Mouse (Mus musculus) limb, embryonic 13.5 days (tissue): ENCODE data around the gene Jmjd1c. TPM values are rescaled to one million over a fixed set of nuclear protein-coding genes. Genes with fewer than 3 reads are reported as not detected.
A peak's percentile ranks its signal among the peaks of the same experiment; 100 is the strongest.

ENCODE experiments used
- ATAC-seq: fragments of 200-750 bp; cut with Nextera tagmentation; 2 replicates; pipeline ENCODE4 v1.8.0; 2017; ENCODE audit warnings: low read depth, moderate number of reproducible peaks, moderate TSS enrichment; ENCODE audit not compliant: low FRiP score
- H3K27ac ChIP-seq: fragments of 300-500 bp; sonication (generic); 2 replicates; pipeline ENCODE4 v1.5.1; 2015; ENCODE audit warnings: inconsistent platforms, mild to moderate bottlenecking, moderate library complexity
- H3K27me3 ChIP-seq: fragments of 300-500 bp; sonication (generic); 2 replicates; pipeline ENCODE4 v1.6.1; 2015; ENCODE audit warnings: mild to moderate bottlenecking, inconsistent platforms
- H3K36me3 ChIP-seq: fragments of 300-500 bp; sonication (generic); 2 replicates; pipeline ENCODE4 v1.6.1; 2015; ENCODE audit warnings: inconsistent platforms, mild to moderate bottlenecking, moderate library complexity
- H3K4me1 ChIP-seq: fragments of 300-500 bp; sonication (generic); 2 replicates; pipeline ENCODE4 v1.6.1; 2015; ENCODE audit warnings: inconsistent platforms
- H3K4me2 ChIP-seq: fragments of 300-500 bp; sonication (generic); replicated peaks from 2 replicates; pipeline ENCODE4 v1.6.1; 2015; ENCODE audit warnings: inconsistent platforms, mild to moderate bottlenecking, moderate library complexity
- H3K4me3 ChIP-seq: fragments of 300-500 bp; sonication (generic); 2 replicates; pipeline ENCODE4 v1.5.1; 2015; ENCODE audit warnings: moderate library complexity, mild to moderate bottlenecking, inconsistent platforms
- H3K9ac ChIP-seq: fragments of 300-500 bp; sonication (generic); 2 replicates; pipeline ENCODE4 v1.6.1; 2015; ENCODE audit warnings: mild to moderate bottlenecking, inconsistent platforms
- H3K9me3 ChIP-seq: fragments of 300-500 bp; sonication (generic); 2 replicates; pipeline ENCODE4 v1.6.1; 2016; ENCODE audit warnings: inconsistent platforms
- WGBS: fragments of 180-500 bp; shearing (Covaris S2); methylation state at CpG from one replicate; pipeline ENCODE4 v1.1.7; 2015; 5-methylcytosine and 5-hydroxymethylcytosine counted together
- polyA plus RNA-seq: library from polyadenylated mRNA; unstranded; fragments of >200 nt; fragmentation: Nextera tagmentation; extraction: Ambion mirVana; gene quantifications from 2 replicates; pipeline ENCODE4 v1.2.1, GENCODE M21; 2015

Gene Jmjd1c
- polyA plus RNA-seq, 1 experiment from 2014 or later = 47.3 TPM

DNA sequence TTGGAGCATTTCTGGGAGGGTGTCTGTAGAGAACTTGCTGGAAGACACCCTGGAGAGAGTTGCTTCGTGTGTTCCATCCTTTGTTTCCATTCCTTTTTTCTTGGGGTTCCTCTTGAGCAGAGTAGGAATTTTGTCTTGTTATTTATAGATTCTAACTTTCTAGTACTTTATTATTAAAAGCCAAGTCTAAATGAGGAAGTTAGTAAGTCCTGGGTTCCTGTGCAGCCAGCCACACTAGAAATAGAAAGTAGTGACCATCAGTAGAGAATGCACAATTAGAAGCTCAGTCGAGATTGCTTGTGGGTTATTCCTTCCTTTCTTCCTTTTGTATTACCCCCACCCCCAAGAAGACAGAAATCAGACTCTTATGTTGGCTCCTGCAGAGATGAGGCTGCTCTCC is 27.8 kb downstream of the Jmjd1c start:
- H3K4me1 ChIP-seq = peaks cover 32% of the 10 kb centered on the region
- 0 out of 2 replicates have a peak, but pooled peaks cover 4% of the 10 kb centered on the region for H3K27me3 ChIP-seq
- H3K9me3 ChIP-seq = no peaks in the 10 kb centered on the region
- H3K9ac ChIP-seq = no peak overlapping the region
- H3K27ac ChIP-seq = no peak overlapping the region
- no peaks in the 10 kb centered on the region for H3K36me3 ChIP-seq
- no peak overlapping the region for H3K4me3 ChIP-seq
- no peak for ATAC-seq
- H3K4me2 ChIP-seq = no peak overlapping the region
- 65% methylated on average over 2 of the region's 2 CpGs for WGBS

- H3K9ac ChIP-seq = no peak overlapping the region
- no peak overlapping the region for H3K4me2 ChIP-seq
- WGBS = 86% methylated on average over 4 of the region's 4 CpGs
- H3K27ac ChIP-seq = no peak overlapping the region
- peaks cover 30% of the 10 kb centered on the region for H3K4me1 ChIP-seq
- no peak for ATAC-seq
- H3K4me3 ChIP-seq = no peak overlapping the region
- H3K27me3 ChIP-seq = 0 out of 2 replicates have a peak, but pooled peaks cover 4% of the 10 kb centered on the region
- H3K9me3 ChIP-seq = no peaks in the 10 kb centered on the region
- H3K36me3 ChIP-seq = no peaks in the 10 kb centered on the region
Measured at GRCm38 (mm10) chr10:67124156-67124555, 28.2 kb downstream of the Jmjd1c start.

DNA sequence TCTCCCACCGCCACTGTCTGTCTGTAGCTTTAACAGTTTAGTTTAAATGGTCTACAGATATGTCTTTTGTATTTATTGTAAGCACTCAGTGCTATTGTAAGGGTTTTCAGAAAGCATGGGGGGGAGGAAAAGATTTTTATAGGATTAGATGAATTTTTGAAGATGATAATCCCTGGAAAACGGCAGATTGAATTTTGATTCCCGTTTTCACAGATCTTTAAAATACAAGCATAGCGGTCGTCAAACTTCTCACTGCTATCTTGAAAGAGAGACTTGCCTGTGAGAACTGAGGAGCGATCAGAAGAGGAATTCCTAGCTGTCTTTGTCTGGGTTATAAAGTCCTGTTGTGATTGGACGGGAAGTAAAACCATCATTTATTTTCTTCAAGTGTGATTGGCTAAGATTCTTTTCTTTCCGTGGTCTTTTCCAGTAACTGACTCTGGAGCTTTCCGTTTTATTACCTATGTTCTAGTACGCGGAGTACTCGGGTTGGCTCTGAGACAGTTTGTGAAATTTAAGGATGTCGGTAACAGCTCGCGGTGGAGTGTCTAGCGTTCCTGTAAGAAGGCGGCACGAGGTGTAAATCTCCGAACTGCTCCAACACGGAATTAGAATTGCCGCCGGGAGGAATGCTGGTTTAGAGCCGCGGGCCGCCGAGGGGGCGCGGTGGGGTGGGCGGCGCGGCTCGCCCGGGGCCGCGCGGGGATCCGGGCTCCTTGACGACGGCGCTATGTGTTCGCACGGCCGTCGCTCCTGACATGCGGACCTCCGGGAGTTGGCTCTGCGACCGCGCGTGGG is 30.3 kb downstream of the Jmjd1c start:
- Histone ChIP-seq H3K27ac (peak overlapping the region; percentile 88), H3K9ac (peak overlapping the region; percentile 85), H3K27me3 (0 out of 2 replicates have a peak, but pooled peaks cover 4% of the 10 kb centered on the region), H3K4me3 (peak overlapping the region; percentile 82), H3K4me1 (peaks cover 20% of the 10 kb centered on the region), H3K9me3 (no peaks in the 10 kb centered on the region), H3K4me2 (peak overlapping the region; percentile 94), H3K36me3 (no peaks in the 10 kb centered on the region)
- peak; percentile 85 for ATAC-seq
- WGBS = 1% methylated on average over 50 of the region's 50 CpGs

- H3K4me2 ChIP-seq = peak overlapping the region; percentile 94
- WGBS = 1% methylated on average over 77 of the region's 115 CpGs
Measured at GRCm38 (mm10) chr10:67126859-67127758, 31.2 kb downstream of the Jmjd1c start.

GRCm38 (mm10) chr10:67129531-67129930 is 33.6 kb downstream of the Jmjd1c start:
- no peaks in the 10 kb centered on the region for H3K9me3 ChIP-seq
- H3K9ac ChIP-seq = no peak overlapping the region
- no peak for ATAC-seq
- H3K36me3 ChIP-seq = no peaks in the 10 kb centered on the region
- H3K4me3 ChIP-seq = no peak overlapping the region
- WGBS = 76% methylated on average over 1 of the region's 1 CpGs
- H3K27ac ChIP-seq = no peak overlapping the region
- peaks cover 20% of the 10 kb centered on the region for H3K4me1 ChIP-seq
- no peak overlapping the region for H3K4me2 ChIP-seq
- H3K27me3 ChIP-seq = 0 out of 2 replicates have a peak, but pooled peaks cover 4% of the 10 kb centered on the region

More at GRCm38 (mm10) chr10:67126859-67127758, 31.2 kb downstream of the Jmjd1c start:
- H3K4me3 ChIP-seq = peak overlapping the region; percentile 82
- H3K36me3 ChIP-seq = no peaks in the 10 kb centered on the region
- peak overlapping the region; percentile 85 for H3K9ac ChIP-seq
- ATAC-seq = peak; percentile 73
- H3K9me3 ChIP-seq = no peaks in the 10 kb centered on the region
- peaks cover 20% of the 10 kb centered on the region for H3K4me1 ChIP-seq
- peak overlapping the region; percentile 88 for H3K27ac ChIP-seq
- H3K27me3 ChIP-seq = 0 out of 2 replicates have a peak, but pooled peaks cover 4% of the 10 kb centered on the region

- Histone ChIP-seq H3K27ac (no peak overlapping the region), H3K9ac (no peak overlapping the region), H3K4me2 (no peak overlapping the region), H3K4me3 (no peak overlapping the region), H3K4me1 (peaks cover 12% of the 10 kb centered on the region), H3K27me3 (no peaks in the 10 kb centered on the region), H3K36me3 (no peaks in the 10 kb centered on the region), H3K9me3 (no peaks in the 10 kb centered on the region)
- no peak for ATAC-seq
- 85% methylated on average over 1 of the region's 1 CpGs for WGBS
Measured at GRCm38 (mm10) chr10:67131709-67132108, 35.8 kb downstream of the Jmjd1c start.

DNA sequence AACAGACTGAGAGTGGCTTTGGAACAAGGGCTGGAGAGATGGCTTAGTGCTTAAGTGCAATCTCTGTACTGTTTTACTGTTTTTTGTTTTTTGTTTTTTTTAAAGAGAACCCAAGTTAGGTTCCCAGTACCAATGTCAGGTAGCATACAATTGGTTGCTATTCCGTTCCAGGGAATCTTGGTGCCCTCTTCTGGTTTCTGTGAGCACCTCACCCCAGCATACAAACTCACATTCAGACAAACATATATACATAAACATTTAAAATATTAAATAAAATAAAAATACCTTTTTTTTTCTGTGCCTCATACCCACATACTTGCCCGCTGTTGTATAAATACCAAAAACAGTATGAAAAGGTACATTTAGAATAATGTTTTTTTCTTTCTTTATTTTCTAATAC is 38.4 kb downstream of the Jmjd1c start:
- no peak overlapping the region for H3K27ac ChIP-seq
- whole genome bisulfite sequencing = 89% methylated on average over 2 of the region's 2 CpGs
- ATAC-seq = no peak
- no peak overlapping the region for H3K9ac ChIP-seq
- H3K9me3 ChIP-seq = no peaks in the 10 kb centered on the region
- H3K27me3 ChIP-seq = no peaks in the 10 kb centered on the region
- H3K4me1 ChIP-seq = no peaks in the 10 kb centered on the region
- H3K4me3 ChIP-seq = no peak overlapping the region
- no peak overlapping the region for H3K4me2 ChIP-seq
- no peaks in the 10 kb centered on the region for H3K36me3 ChIP-seq

GRCm38 (mm10) chr10:67137437-67137836 is 41.5 kb downstream of the Jmjd1c start:
- WGBS = 79% methylated on average over 2 of the region's 2 CpGs
- Histone ChIP-seq H3K27me3 (no peaks in the 10 kb centered on the region), H3K27ac (no peak overlapping the region), H3K9me3 (no peaks in the 10 kb centered on the region), H3K9ac (no peak overlapping the region), H3K4me1 (no peaks in the 10 kb centered on the region), H3K36me3 (no peaks in the 10 kb centered on the region), H3K4me3 (no peak overlapping the region), H3K4me2 (no peak overlapping the region)
- no peak for ATAC-seq

DNA sequence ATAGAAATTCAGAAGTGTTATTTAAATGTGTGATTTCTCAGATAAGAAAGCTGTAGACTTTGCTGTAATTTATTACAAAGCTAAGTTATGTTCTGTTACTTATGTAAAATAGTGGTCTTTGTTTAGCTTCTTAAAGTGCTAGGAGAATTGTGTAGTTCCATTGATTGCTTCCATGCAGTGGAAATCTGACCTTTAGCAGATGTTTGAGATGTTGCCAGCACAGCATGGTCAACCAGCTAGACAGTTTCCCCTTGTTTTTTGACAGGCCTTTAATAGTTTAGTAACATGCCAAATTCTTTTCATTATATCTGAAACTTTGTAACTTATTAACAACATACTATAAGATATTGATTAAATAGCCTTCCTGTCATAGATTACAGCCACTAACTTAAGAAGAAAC is 47.7 kb downstream of the Jmjd1c start:
- no peaks in the 10 kb centered on the region for H3K27me3 ChIP-seq
- no peak for ATAC-seq

DNA sequence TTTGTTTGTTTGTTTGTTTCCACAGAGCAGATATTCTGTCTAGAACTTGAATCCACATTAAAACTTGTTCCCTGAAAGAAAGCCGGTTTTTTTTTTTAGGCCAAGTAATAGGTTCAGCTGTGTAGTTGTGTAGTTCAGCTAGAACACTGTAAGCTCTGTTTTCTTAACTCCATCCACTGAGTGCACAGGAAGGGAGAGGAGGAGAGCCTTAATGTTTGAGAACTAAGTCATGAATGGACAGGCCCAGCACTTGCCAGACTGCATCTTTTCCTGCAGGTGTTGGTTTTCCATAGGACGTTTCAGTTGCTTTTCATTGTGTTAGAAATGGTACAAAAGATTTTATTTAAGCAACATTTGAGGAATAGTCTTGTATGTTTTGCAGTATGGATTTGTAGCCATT is 48.3 kb downstream of the Jmjd1c start:
- Histone ChIP-seq H3K27me3 (no peaks in the 10 kb centered on the region), H3K4me3 (no peak overlapping the region), H3K9ac (no peak overlapping the region), H3K9me3 (no peaks in the 10 kb centered on the region), H3K4me2 (no peak overlapping the region), H3K27ac (no peak overlapping the region), H3K36me3 (no peaks in the 10 kb centered on the region), H3K4me1 (peaks cover 7% of the 10 kb centered on the region)
- ATAC-seq = no peak
- 44% methylated on average over 2 of the region's 2 CpGs for WGBS

More for the DNA sequence above, 47.7 kb downstream of the Jmjd1c start:
- H3K4me3 ChIP-seq = no peak overlapping the region
- H3K4me2 ChIP-seq = no peak overlapping the region
- H3K9ac ChIP-seq = no peak overlapping the region
- H3K4me1 ChIP-seq = peaks cover 7% of the 10 kb centered on the region
- H3K27ac ChIP-seq = no peak overlapping the region
- no peaks in the 10 kb centered on the region for H3K9me3 ChIP-seq
- no peaks in the 10 kb centered on the region for H3K36me3 ChIP-seq

- H3K27me3 ChIP-seq = no peaks in the 10 kb centered on the region
- H3K4me2 ChIP-seq = no peak overlapping the region
- no peak overlapping the region for H3K9ac ChIP-seq
- H3K4me1 ChIP-seq = peaks cover 7% of the 10 kb centered on the region
- no peaks in the 10 kb centered on the region for H3K9me3 ChIP-seq
- no peak overlapping the region for H3K27ac ChIP-seq
- 77% methylated on average over 4 of the region's 4 CpGs for WGBS
- no peak for ATAC-seq
- H3K4me3 ChIP-seq = no peak overlapping the region
- H3K36me3 ChIP-seq = no peaks in the 10 kb centered on the region
Measured at GRCm38 (mm10) chr10:67145623-67146022, 49.7 kb downstream of the Jmjd1c start.

DNA sequence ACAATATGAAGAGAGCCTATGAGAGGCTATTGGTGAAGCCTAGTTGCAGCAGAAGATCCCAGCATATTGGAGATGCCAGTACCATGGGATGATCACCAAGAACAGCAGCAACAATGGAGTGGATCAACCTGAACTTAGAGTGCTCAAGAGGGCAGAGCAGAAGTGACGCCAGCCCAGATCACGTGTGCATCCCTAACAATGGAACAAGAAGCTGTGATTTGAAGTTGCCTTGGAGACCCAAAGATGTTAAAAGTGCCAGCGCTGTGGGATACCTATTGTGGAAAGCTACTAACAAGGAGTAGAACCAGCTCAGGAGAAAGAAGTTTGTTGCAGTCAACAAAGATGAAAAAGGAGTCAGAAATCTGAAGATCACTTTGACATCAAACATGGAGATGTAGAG is 55.8 kb downstream of the Jmjd1c start:
- H3K27ac ChIP-seq = no peak overlapping the region
- H3K4me1 ChIP-seq = peaks cover 3% of the 10 kb centered on the region
- no peak overlapping the region for H3K4me3 ChIP-seq
- no peak for ATAC-seq
- H3K4me2 ChIP-seq = no peak overlapping the region
- H3K9ac ChIP-seq = no peak overlapping the region
- H3K27me3 ChIP-seq = no peaks in the 10 kb centered on the region
- no peaks in the 10 kb centered on the region for H3K9me3 ChIP-seq
- 95% methylated on average over 3 of the region's 3 CpGs for WGBS
- peaks cover 5% of the 10 kb centered on the region for H3K36me3 ChIP-seq
